Mouse (Mus musculus) adrenal gland, adult 18-20 months (tissue): ENCODE results near the gene Themis3. TPM values are rescaled to one million over a fixed set of nuclear protein-coding genes. Genes with fewer than 3 reads are reported as not detected.

Experiments
- DNase-seq, 2 experiments: peaks; one replicate each; pipeline ENCODE4 v3.0.0; 2021 to 2022; ENCODE audit warnings: low spot score in 2 of 2
- long read RNA-seq, 2 experiments: library from polyadenylated mRNA; stranded (forward); transcript quantifications; one replicate each; pipeline ENCODE4 v2.0.0; 2021
- total RNA-seq, 2 experiments: library from RNA; stranded (reverse); gene quantifications; 1 replicate in 1 of 2; 2 replicates in 1 of 2; pipeline ENCODE4 v1.2.3; 2021

Themis3 gene
- not detected for total RNA-seq
- long read RNA-seq, experiment 1 = 0 reads
- long read RNA-seq, experiment 2 = 0 reads

GRCm38 (mm10) chr17:66594435-66594834 is at the start of gene Themis3:
Gene Themis3 (minus strand): TSS chr17:66594621.
- no peak for DNase-seq

GRCm38 (mm10) chr17:66637951-66638722 is 43.7 kb upstream of the Themis3 start:
- DNase-seq = no peak

- DNase-seq = no peak
These were observed 25.7 kb upstream of the Themis3 start for GRCm38 (mm10) chr17:66619996-66620656.

- no peak for DNase-seq
These were observed 24.9 kb upstream of the Themis3 start for GRCm38 (mm10) chr17:66619255-66619826.

- no peak for DNase-seq
These were observed 15.6 kb upstream of the Themis3 start for GRCm38 (mm10) chr17:66610032-66610431.

- DNase-seq = no peak
These were observed 10.5 kb upstream of the Themis3 start for GRCm38 (mm10) chr17:66604931-66605330.

- DNase-seq = no peak
These were observed 6.8 kb upstream of the Themis3 start for GRCm38 (mm10) chr17:66601171-66601570.

- no peak for DNase-seq
These were observed 1.4 kb upstream of the Themis3 start for GRCm38 (mm10) chr17:66595867-66596266.

- no peak for DNase-seq
These were observed 835 bp upstream of the Themis3 start for GRCm38 (mm10) chr17:66595256-66595655.

GRCm38 (mm10) chr17:66590353-66591075 is 3.9 kb downstream of the Themis3 start:
- DNase-seq = no peak

- DNase-seq = no peak
These were observed 4.6 kb downstream of the Themis3 start for GRCm38 (mm10) chr17:66589864-66590263.

- DNase-seq = no peak
These were observed 7.7 kb downstream of the Themis3 start for GRCm38 (mm10) chr17:66586741-66587140.

- no peak for DNase-seq
These were observed 8.3 kb downstream of the Themis3 start for GRCm38 (mm10) chr17:66586078-66586477.

- DNase-seq = no peak
These were observed 13.4 kb downstream of the Themis3 start for GRCm38 (mm10) chr17:66580990-66581389.

GRCm38 (mm10) chr17:66578007-66578406 is 16.4 kb downstream of the Themis3 start:
- DNase-seq = peak; percentile 28 to 38

- DNase-seq = no peak
These were observed 16.9 kb downstream of the Themis3 start for GRCm38 (mm10) chr17:66577507-66577906.

- DNase-seq = peak; percentile 11 to 29
These were observed 21.8 kb downstream of the Themis3 start for GRCm38 (mm10) chr17:66572677-66573060.

GRCm38 (mm10) chr17:66571860-66572676 is 22.4 kb downstream of the Themis3 start:
- DNase-seq = no peak

- no peak for DNase-seq
These were observed 30.2 kb downstream of the Themis3 start for GRCm38 (mm10) chr17:66564213-66564612.

- DNase-seq = no peak
These were observed 30.9 kb downstream of the Themis3 start for GRCm38 (mm10) chr17:66563551-66563950.

- no peak for DNase-seq
These were observed 33.0 kb downstream of the Themis3 start for GRCm38 (mm10) chr17:66561380-66561779.
